In the genomic region with DNA sequence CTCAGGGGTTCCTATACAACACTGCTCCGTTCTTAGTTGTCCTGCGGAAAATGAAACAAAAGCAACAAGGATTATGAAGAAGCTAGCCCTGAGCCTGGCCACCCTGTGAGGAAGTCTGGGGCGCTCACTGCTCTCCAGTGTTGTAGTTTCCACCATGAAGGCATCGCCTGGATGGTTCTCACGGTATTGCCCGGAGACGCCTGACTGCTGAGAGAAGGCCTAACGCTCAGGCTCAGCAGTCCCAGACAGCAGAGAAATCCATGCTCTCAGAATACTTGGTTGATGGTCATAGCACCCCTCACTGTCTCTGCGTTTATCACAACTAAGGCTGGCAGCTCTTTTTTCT, we compare ENCODE assay signal across 12 mouse cellular contexts. TPM values are rescaled to one million over a fixed set of nuclear protein-coding genes. Genes with fewer than 3 reads are reported as not detected.
DNase-seq lines count a peak whose midpoint lies in the region; ATAC-seq and TF ChIP-seq lines count a peak whose summit lies in the region.
"Had no signal": no experiment of that assay in that cellular context is flagged by ENCODE, and none has a peak within 500 bp of the region (broad histone marks: within the 10 kb centered on the region; RNA-seq: fewer than 3 reads in every experiment).

No protein-coding gene starts in this region.

- H3K4me1 ChIP-seq in lung, embryonic 16.5 days (replicated peaks; ENCODE audit: control insufficient read depth, insufficient read depth, low read length), result 0 out of 2 replicates have a peak, but pooled peaks cover 5% of the 10 kb centered on the region
- peaks cover 9% of the 10 kb centered on the region for H3K4me1 ChIP-seq in forebrain, embryonic 13.5 days
- peaks cover 6% of the 10 kb centered on the region for H3K4me1 ChIP-seq in midbrain, embryonic 15.5 days

- peak overlapping the region; percentile 35; the same call in 1 of the 2 replicates for H3K27ac ChIP-seq in gastrocnemius, adult 2 months
- no peak overlapping the region for H3K27ac ChIP-seq in lung, embryonic 16.5 days (ENCODE audit: low read length)
- H3K27ac ChIP-seq in forebrain, embryonic 13.5 days, result peak overlapping the region; percentile 68
- H3K27ac ChIP-seq in midbrain, embryonic 15.5 days, result 0 out of 2 replicates have a peak overlapping the region, but pooled peaks have one; percentile 8

- no peak for DNase-seq in gastrocnemius, adult 2 months
- DNase-seq in gastrocnemius, postnatal 36 days, result no peak
- no peak for DNase-seq in lung, postnatal 4 days
- DNase-seq in gastrocnemius, adult 8-10 months (ENCODE audit: low spot score in 2 of 2), result no peak
- DNase-seq in thymus, postnatal 36 days, result no peak
- DNase-seq: B cell, adult 2 months; kidney, postnatal 10 days; lung, embryonic 14.5 days; right cerebral cortex, postnatal 14 days had no signal

- intact Hi-C loops in gastrocnemius, adult 2 months (cut with DNase I), result no loop called here
- intact Hi-C loops in gastrocnemius, postnatal 36 days (cut with DNase I), result no loop called here

- 0 out of 2 replicates have a peak overlapping the region, but pooled peaks have one; percentile 24 for H3K9ac ChIP-seq in lung, embryonic 16.5 days (ENCODE audit: low read length)
- peak overlapping the region; percentile 28; the same call in 1 of the 2 replicates for H3K9ac ChIP-seq in forebrain, embryonic 13.5 days
- H3K9ac ChIP-seq in midbrain, embryonic 15.5 days, result no peak overlapping the region
- H3K9ac ChIP-seq: lung, embryonic 14.5 days had no signal

- H3K27me3 ChIP-seq in lung, embryonic 16.5 days (ENCODE audit: control insufficient read depth, insufficient read depth, low read depth, low read length), result no peaks in the 10 kb centered on the region
- H3K27me3 ChIP-seq in forebrain, embryonic 13.5 days, result no peaks in the 10 kb centered on the region
- H3K27me3 ChIP-seq in midbrain, embryonic 15.5 days (replicated peaks), result no peaks in the 10 kb centered on the region; the same call in 1 of the 2 replicates

- ATAC-seq in lung, embryonic 16.5 days (ENCODE audit: low read depth), result no peak
- ATAC-seq in forebrain, embryonic 13.5 days, result no peak; the same call in 1 of the 2 replicates
- no peak for ATAC-seq in midbrain, embryonic 15.5 days (replicated peaks)

- TF ChIP-seq CTCF in gastrocnemius, adult 2 months (IDR thresholded peaks at IDR 0.05), result no peak

- H3K4me2 ChIP-seq in lung, embryonic 16.5 days (ENCODE audit: low read depth, low read length), result peak overlapping the region; percentile 13; the same call in 1 of the 2 replicates
- peak overlapping the region; percentile 32 for H3K4me2 ChIP-seq in forebrain, embryonic 13.5 days
- H3K4me2 ChIP-seq in midbrain, embryonic 15.5 days, result no peak overlapping the region
- H3K4me2 ChIP-seq: lung, embryonic 14.5 days had no signal

- no peaks in the 10 kb centered on the region for H3K9me3 ChIP-seq in lung, embryonic 16.5 days (ENCODE audit: control insufficient read depth, low read length)
- H3K9me3 ChIP-seq in forebrain, embryonic 13.5 days (replicated peaks), result no peaks in the 10 kb centered on the region
- H3K9me3 ChIP-seq in midbrain, embryonic 15.5 days, result no peaks in the 10 kb centered on the region

- peak overlapping the region; percentile 33 for H3K4me3 ChIP-seq in gastrocnemius, adult 2 months
- no peak overlapping the region for H3K4me3 ChIP-seq in lung, embryonic 16.5 days (ENCODE audit: low read length)
- no peak overlapping the region for H3K4me3 ChIP-seq in forebrain, embryonic 13.5 days
- H3K4me3 ChIP-seq in midbrain, embryonic 15.5 days, result no peak overlapping the region

- WGBS in lung, embryonic 16.5 days, result 64% methylated on average over 9 of the region's 9 CpGs
- 18% methylated on average over 9 of the region's 9 CpGs for WGBS in forebrain, embryonic 13.5 days
- 20% methylated on average over 9 of the region's 9 CpGs for whole genome bisulfite sequencing in midbrain, embryonic 15.5 days

- no peaks in the 10 kb centered on the region for H3K36me3 ChIP-seq in lung, embryonic 16.5 days (ENCODE audit: control insufficient read depth, insufficient read depth, low read length)
- no peaks in the 10 kb centered on the region for H3K36me3 ChIP-seq in forebrain, embryonic 13.5 days (ENCODE audit: poor library complexity, severe bottlenecking)
- no peaks in the 10 kb centered on the region for H3K36me3 ChIP-seq in midbrain, embryonic 15.5 days (replicated peaks)

RNA-seq across cellular contexts. Expression of gene Kdm7a, which starts 20.0 kb away (rescaled TPM):
- total RNA-seq in gastrocnemius, adult 2 months (2021), result 10 to 100 TPM; 23.6 to 28.2 TPM
- 10 to 100 TPM; 19.8 to 20.3 TPM for total RNA-seq in gastrocnemius, postnatal 36 days (2021)
- polyA plus RNA-seq in lung, embryonic 16.5 days (2015; fragmentation: Nextera tagmentation; extraction: Ambion mirVana), result 7.8 and 7.9 TPM in 2 replicates
- polyA plus RNA-seq in forebrain, embryonic 13.5 days (2015; fragmentation: Nextera tagmentation; extraction: Ambion mirVana), result 9.6 and 10.4 TPM in 2 replicates
- 6.5 and 6.8 TPM in 2 replicates for polyA plus RNA-seq in midbrain, embryonic 15.5 days (2015; fragmentation: Nextera tagmentation; extraction: Ambion mirVana)
- 10 to 100 TPM; 26.3 to 34.3 (median 28.9) TPM for total RNA-seq in gastrocnemius, adult 8-10 months (2022)
